Mouse (Mus musculus): ENCODE results near the gene Orm2. TPM values are rescaled to one million over a fixed set of nuclear protein-coding genes. Genes with fewer than 3 reads are reported as not detected.

The Orm2 gene
- polyA plus RNA-seq, 1 experiment = not detected

GRCm38 (mm10) chr4:63342491-63342890 is 19.8 kb upstream of the Orm2 start:
- no peak for DNase-seq
- no peak for TF ChIP-seq POLR2A (IDR thresholded peaks at IDR 0.05; ENCODE audit: low read depth, low read length)
- TF ChIP-seq CTCF (conservative IDR thresholded peaks at IDR 0.05; ENCODE audit: insufficient read depth, insufficient read length, low read depth, low read length) = no peak
- Histone ChIP-seq H3K27ac (ENCODE audit: insufficient read depth, low read depth, low read length) (no peak overlapping the region), H3K36me3 (ENCODE audit: control insufficient read depth, insufficient read depth, low read length) (no peaks in the 10 kb centered on the region), H3K4me3 (ENCODE audit: insufficient read depth, low read depth, low read length) (no peak overlapping the region), H3K27me3 (replicated peaks; ENCODE audit: control insufficient read depth, insufficient read depth, low read length) (no peaks in the 10 kb centered on the region; the same call in 1 of the 2 replicates), H3K4me1 (ENCODE audit: control insufficient read depth, insufficient read depth, low read length) (no peaks in the 10 kb centered on the region)
- WGBS = 59% methylated on average over 4 of the region's 4 CpGs

- 63% methylated on average over 3 of the region's 3 CpGs for WGBS
- Histone ChIP-seq H3K4me3 (ENCODE audit: insufficient read depth, low read depth, low read length) (no peak overlapping the region), H3K27ac (ENCODE audit: insufficient read depth, low read depth, low read length) (no peak overlapping the region), H3K27me3 (replicated peaks; ENCODE audit: control insufficient read depth, insufficient read depth, low read length) (no peaks in the 10 kb centered on the region), H3K36me3 (ENCODE audit: control insufficient read depth, insufficient read depth, low read length) (no peaks in the 10 kb centered on the region), H3K4me1 (ENCODE audit: control insufficient read depth, insufficient read depth, low read length) (no peaks in the 10 kb centered on the region)
- DNase-seq = no peak
- no peak for TF ChIP-seq CTCF (conservative IDR thresholded peaks at IDR 0.05; ENCODE audit: insufficient read depth, insufficient read length, low read depth, low read length)
- TF ChIP-seq POLR2A (IDR thresholded peaks at IDR 0.05; ENCODE audit: low read depth, low read length) = no peak
These were observed 18.6 kb upstream of the Orm2 start for GRCm38 (mm10) chr4:63343608-63344007.

GRCm38 (mm10) chr4:63344295-63344694 is 18.0 kb upstream of the Orm2 start, which contains the start of gene Orm1:
Orm1 (plus strand) TSS chr4:63344560.
- H3K36me3 ChIP-seq (ENCODE audit: control insufficient read depth, insufficient read depth, low read length) = no peaks in the 10 kb centered on the region
- H3K4me3 ChIP-seq (ENCODE audit: insufficient read depth, low read depth, low read length) = no peak within 1 kb of the TSS
- no peak for DNase-seq
- TF ChIP-seq POLR2A (IDR thresholded peaks at IDR 0.05; ENCODE audit: low read depth, low read length) (no peak), CTCF (conservative IDR thresholded peaks at IDR 0.05; ENCODE audit: insufficient read depth, insufficient read length, low read depth, low read length) (no peak; the same call in 1 of the 2 replicates)
- no peak within 1 kb of the TSS for H3K27ac ChIP-seq (ENCODE audit: insufficient read depth, low read depth, low read length)
- H3K27me3 ChIP-seq (replicated peaks; ENCODE audit: control insufficient read depth, insufficient read depth, low read length) = no peaks in the 10 kb centered on the region
- H3K4me1 ChIP-seq (ENCODE audit: control insufficient read depth, insufficient read depth, low read length) = no peaks in the 10 kb centered on the region
- WGBS = 86% methylated on average over 8 of the region's 8 CpGs

GRCm38 (mm10) chr4:63345261-63345660 is 17.0 kb upstream of the Orm2 start:
- Histone ChIP-seq H3K4me1 (ENCODE audit: control insufficient read depth, insufficient read depth, low read length) (no peaks in the 10 kb centered on the region), H3K4me3 (ENCODE audit: insufficient read depth, low read depth, low read length) (no peak overlapping the region), H3K27me3 (replicated peaks; ENCODE audit: control insufficient read depth, insufficient read depth, low read length) (no peaks in the 10 kb centered on the region), H3K36me3 (ENCODE audit: control insufficient read depth, insufficient read depth, low read length) (no peaks in the 10 kb centered on the region), H3K27ac (ENCODE audit: insufficient read depth, low read depth, low read length) (no peak overlapping the region)
- no peak for DNase-seq
- TF ChIP-seq CTCF (conservative IDR thresholded peaks at IDR 0.05; ENCODE audit: insufficient read depth, insufficient read length, low read depth, low read length) (no peak), POLR2A (IDR thresholded peaks at IDR 0.05; ENCODE audit: low read depth, low read length) (no peak)

GRCm38 (mm10) chr4:63346659-63347058 is 15.6 kb upstream of the Orm2 start:
- Histone ChIP-seq H3K27ac (ENCODE audit: insufficient read depth, low read depth, low read length) (no peak overlapping the region), H3K27me3 (replicated peaks; ENCODE audit: control insufficient read depth, insufficient read depth, low read length) (no peaks in the 10 kb centered on the region), H3K4me1 (ENCODE audit: control insufficient read depth, insufficient read depth, low read length) (no peaks in the 10 kb centered on the region), H3K36me3 (ENCODE audit: control insufficient read depth, insufficient read depth, low read length) (no peaks in the 10 kb centered on the region), H3K4me3 (ENCODE audit: insufficient read depth, low read depth, low read length) (no peak overlapping the region)
- 78% methylated on average over 4 of the region's 4 CpGs for WGBS
- no peak for DNase-seq
- TF ChIP-seq CTCF (conservative IDR thresholded peaks at IDR 0.05; ENCODE audit: insufficient read depth, insufficient read length, low read depth, low read length) = no peak
- no peak for TF ChIP-seq POLR2A (IDR thresholded peaks at IDR 0.05; ENCODE audit: low read depth, low read length)

- H3K27ac ChIP-seq (ENCODE audit: insufficient read depth, low read depth, low read length) = no peak overlapping the region
- H3K4me3 ChIP-seq (ENCODE audit: insufficient read depth, low read depth, low read length) = no peak overlapping the region
- TF ChIP-seq POLR2A (IDR thresholded peaks at IDR 0.05; ENCODE audit: low read depth, low read length) = no peak
- no peak for TF ChIP-seq CTCF (conservative IDR thresholded peaks at IDR 0.05; ENCODE audit: insufficient read depth, insufficient read length, low read depth, low read length)
- no peaks in the 10 kb centered on the region for H3K27me3 ChIP-seq (replicated peaks; ENCODE audit: control insufficient read depth, insufficient read depth, low read length)
- no peak for DNase-seq
- H3K4me1 ChIP-seq (ENCODE audit: control insufficient read depth, insufficient read depth, low read length) = no peaks in the 10 kb centered on the region
- no peaks in the 10 kb centered on the region for H3K36me3 ChIP-seq (ENCODE audit: control insufficient read depth, insufficient read depth, low read length)
- WGBS = 69% methylated on average over 6 of the region's 6 CpGs
These were observed 13.7 kb upstream of the Orm2 start for GRCm38 (mm10) chr4:63348524-63348923.

- H3K4me1 ChIP-seq (ENCODE audit: control insufficient read depth, insufficient read depth, low read length) = no peaks in the 10 kb centered on the region
- DNase-seq = no peak
- H3K4me3 ChIP-seq (ENCODE audit: insufficient read depth, low read depth, low read length) = no peak within 1 kb of the TSS
- no peak within 1 kb of the TSS for H3K27ac ChIP-seq (ENCODE audit: insufficient read depth, low read depth, low read length)
- TF ChIP-seq POLR2A (IDR thresholded peaks at IDR 0.05; ENCODE audit: low read depth, low read length) (no peak), CTCF (conservative IDR thresholded peaks at IDR 0.05; ENCODE audit: insufficient read depth, insufficient read length, low read depth, low read length) (no peak)
- 74% methylated on average over 4 of the region's 4 CpGs for WGBS
- no peaks in the 10 kb centered on the region for H3K27me3 ChIP-seq (replicated peaks; ENCODE audit: control insufficient read depth, insufficient read depth, low read length)
- no peaks in the 10 kb centered on the region for H3K36me3 ChIP-seq (ENCODE audit: control insufficient read depth, insufficient read depth, low read length)
These were observed 6.2 kb upstream of the Orm2 start, which contains the start of gene Orm3 for GRCm38 (mm10) chr4:63355877-63356665. Orm3 (plus strand) TSS chr4:63356162.
